Mouse (Mus musculus): Measurements from ENCODE around the gene Ecm1. TPM values are rescaled to one million over a fixed set of nuclear protein-coding genes. Genes with fewer than 3 reads are reported as not detected.
"Not testable (repeated sequence)": the region's sequence is repeated elsewhere in the genome, so short reads cannot be mapped to it uniquely, and the experiment has no call there.

The Ecm1 gene
- total and polyA plus RNA-seq, 2 experiments from 2014 or later = 22.9 to 55.8 TPM

DNA sequence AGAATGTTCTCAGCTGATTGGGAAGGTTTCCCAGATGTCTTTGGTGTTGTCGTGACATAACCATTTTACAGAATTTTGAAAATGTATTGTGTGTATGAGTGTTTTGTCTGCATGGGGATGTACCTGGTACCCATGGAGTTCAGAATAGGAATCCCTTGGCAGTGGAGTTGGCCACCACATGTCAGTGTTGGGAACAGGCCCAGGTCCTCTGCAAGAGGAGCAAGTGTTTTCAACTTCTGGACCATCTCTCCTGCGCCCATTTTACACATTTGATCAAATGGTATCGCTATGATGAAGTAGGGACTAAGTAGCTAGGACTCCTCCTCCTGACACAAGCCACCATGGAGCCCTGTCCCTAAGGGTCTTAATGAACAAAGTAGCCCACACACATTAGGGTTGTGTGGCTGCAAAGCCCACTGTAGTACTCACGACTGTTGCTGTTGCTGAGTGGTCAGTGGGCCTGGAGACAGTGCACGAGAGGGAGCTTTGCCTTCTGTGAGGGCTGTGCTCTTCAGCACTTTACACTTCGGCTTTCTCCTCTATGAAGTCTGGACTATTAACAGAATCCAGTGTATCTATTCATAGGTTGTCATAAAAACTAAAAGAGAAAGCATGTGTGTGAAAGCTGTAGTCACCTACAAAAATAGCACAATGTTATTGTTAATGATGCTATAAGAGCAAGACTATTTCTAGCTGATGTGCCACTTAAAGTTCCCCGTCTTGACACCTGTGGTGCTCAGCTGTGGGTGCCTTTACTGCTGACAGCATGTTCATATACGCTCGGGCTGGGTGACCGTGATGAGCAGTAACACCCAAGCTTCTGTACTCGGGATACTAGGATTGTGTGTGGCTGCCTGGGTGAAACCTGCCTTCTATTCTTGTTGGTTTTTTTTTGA is 44.3 kb downstream of the Ecm1 start:
- ATAC-seq (ENCODE audit: insufficient read depth, low read depth) (peak; percentile 61), DNase-seq (ENCODE audit: low spot score) (peak; percentile 80)
- Histone ChIP-seq H3K4me1 (ENCODE audit: control insufficient read depth, insufficient read depth) (peaks cover 50% of the 10 kb centered on the region), H3K4me2 (ENCODE audit: low read depth, low read length) (no peak overlapping the region), H3K27ac (ENCODE audit: low read depth) (peak overlapping the region; percentile 87), H3K4me3 (ENCODE audit: low read depth, low read length) (no peak overlapping the region), H3K9ac (replicated peaks; ENCODE audit: low read depth, low read length) (no peak overlapping the region), H3K9me3 (replicated peaks; ENCODE audit: control insufficient read depth, low read length) (no peaks in the 10 kb centered on the region), H3K27me3 (ENCODE audit: control insufficient read depth, insufficient read depth, low read length) (no peaks in the 10 kb centered on the region), H3K36me3 (replicated peaks; ENCODE audit: control insufficient read depth, insufficient read depth, low read length) (no peaks in the 10 kb centered on the region)
- WGBS = 46% methylated on average over 11 of the region's 11 CpGs
- TF ChIP-seq CTCF (IDR thresholded peaks at IDR 0.05; ENCODE audit: low read depth) (no peak), EP300 (IDR thresholded peaks at IDR 0.05; ENCODE audit: low read depth) (no peak)

DNA sequence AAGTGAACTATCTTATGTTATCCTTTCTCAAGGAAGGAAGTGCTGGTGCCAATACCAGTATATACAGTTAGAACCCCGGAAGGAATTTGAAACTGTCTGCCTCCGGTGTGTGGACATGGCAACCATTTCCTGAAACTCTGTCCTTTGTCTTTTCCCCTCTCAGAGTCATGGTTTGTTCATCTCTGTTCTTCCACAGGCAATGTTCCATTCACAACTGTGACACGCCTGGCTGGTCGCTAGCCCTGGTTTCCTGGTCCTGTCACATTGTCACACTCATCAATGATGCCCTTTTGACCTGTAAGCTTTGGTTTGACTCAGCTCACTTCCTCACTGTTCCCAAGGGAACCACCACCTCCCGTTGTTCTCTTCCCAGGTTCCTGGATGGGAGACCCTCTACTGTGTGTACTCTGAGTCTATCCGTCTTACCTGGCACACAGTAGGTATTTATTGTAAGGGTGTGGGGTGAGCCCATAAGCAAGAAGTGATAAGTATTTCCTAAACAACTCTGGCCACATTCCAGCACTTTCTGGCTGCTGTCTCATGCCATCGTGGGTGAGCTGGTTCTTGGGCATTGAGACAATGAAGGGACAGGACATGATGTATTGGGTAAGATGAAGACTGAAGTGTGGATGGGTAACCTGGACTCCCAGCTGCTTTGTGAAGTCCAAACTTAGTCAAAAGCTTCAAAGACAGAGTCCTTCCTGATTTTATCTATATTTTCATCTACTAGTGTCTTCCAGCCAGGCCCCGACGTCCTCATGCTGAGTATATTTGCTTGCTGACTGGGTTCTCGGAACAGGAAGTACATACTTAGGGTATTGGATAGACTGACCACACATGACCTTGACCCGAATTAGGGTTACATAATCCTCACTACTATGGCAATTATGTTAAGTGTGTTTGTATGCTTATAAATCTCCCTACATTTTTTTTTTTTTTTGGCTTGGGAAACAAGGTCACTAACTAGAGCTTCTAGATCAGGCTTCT is 45.3 kb downstream of the Ecm1 start:
- ATAC-seq (ENCODE audit: insufficient read depth, low read depth) (no peak), DNase-seq (ENCODE audit: low spot score) (no peak)
- Histone ChIP-seq H3K4me1 (ENCODE audit: control insufficient read depth, insufficient read depth) (peaks cover 49% of the 10 kb centered on the region), H3K36me3 (replicated peaks; ENCODE audit: control insufficient read depth, insufficient read depth, low read length) (no peaks in the 10 kb centered on the region), H3K4me2 (ENCODE audit: low read depth, low read length) (no peak overlapping the region), H3K9ac (replicated peaks; ENCODE audit: low read depth, low read length) (no peak overlapping the region), H3K4me3 (ENCODE audit: low read depth, low read length) (no peak overlapping the region), H3K27ac (ENCODE audit: low read depth) (peak overlapping the region; percentile 87), H3K27me3 (ENCODE audit: control insufficient read depth, insufficient read depth, low read length) (no peaks in the 10 kb centered on the region), H3K9me3 (replicated peaks; ENCODE audit: control insufficient read depth, low read length) (no peaks in the 10 kb centered on the region)
- no peak for TF ChIP-seq CTCF (IDR thresholded peaks at IDR 0.05; ENCODE audit: low read depth)
- no peak for TF ChIP-seq EP300 (IDR thresholded peaks at IDR 0.05; ENCODE audit: low read depth)
- 52% methylated on average over 11 of the region's 11 CpGs for WGBS

DNA sequence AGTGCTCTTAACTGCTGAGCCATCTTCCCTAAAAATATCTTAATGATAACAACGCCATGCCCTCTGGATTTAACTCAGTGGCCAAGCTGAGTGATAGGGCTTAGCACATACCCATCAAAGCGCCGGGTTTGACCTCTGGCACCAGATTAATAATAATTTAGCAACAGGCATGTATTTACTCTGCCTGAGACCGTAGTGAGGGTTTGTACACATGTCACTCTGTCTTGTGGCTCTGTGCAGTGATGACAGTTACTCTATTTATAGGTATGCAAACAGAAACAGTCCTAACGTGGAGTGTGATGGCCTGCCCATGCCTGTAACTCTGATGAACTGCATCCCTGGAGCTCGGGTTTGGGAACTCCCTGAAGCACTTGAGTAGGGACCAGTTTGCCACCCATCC is 46.7 kb downstream of the Ecm1 start:
- no peaks in the 10 kb centered on the region for H3K36me3 ChIP-seq (replicated peaks; ENCODE audit: control insufficient read depth, insufficient read depth, low read length)
- DNase-seq (ENCODE audit: low spot score) = peak; percentile 88
- TF ChIP-seq EP300 (IDR thresholded peaks at IDR 0.05; ENCODE audit: low read depth) (peak; percentile 88), CTCF (IDR thresholded peaks at IDR 0.05; ENCODE audit: low read depth) (no peak)
- H3K4me1 ChIP-seq (ENCODE audit: control insufficient read depth, insufficient read depth) = peaks cover 63% of the 10 kb centered on the region
- H3K9ac ChIP-seq (replicated peaks; ENCODE audit: low read depth, low read length) = no peak overlapping the region
- peak overlapping the region; percentile 87 for H3K27ac ChIP-seq (ENCODE audit: low read depth)
- H3K4me3 ChIP-seq (ENCODE audit: low read depth, low read length) = no peak overlapping the region
- peak; percentile 71 for ATAC-seq (ENCODE audit: insufficient read depth, low read depth)
- H3K4me2 ChIP-seq (ENCODE audit: low read depth, low read length) = no peak overlapping the region
- no peaks in the 10 kb centered on the region for H3K9me3 ChIP-seq (replicated peaks; ENCODE audit: control insufficient read depth, low read length)
- no peaks in the 10 kb centered on the region for H3K27me3 ChIP-seq (ENCODE audit: control insufficient read depth, insufficient read depth, low read length)
- 25% methylated on average over 6 of the region's 6 CpGs for WGBS

DNA sequence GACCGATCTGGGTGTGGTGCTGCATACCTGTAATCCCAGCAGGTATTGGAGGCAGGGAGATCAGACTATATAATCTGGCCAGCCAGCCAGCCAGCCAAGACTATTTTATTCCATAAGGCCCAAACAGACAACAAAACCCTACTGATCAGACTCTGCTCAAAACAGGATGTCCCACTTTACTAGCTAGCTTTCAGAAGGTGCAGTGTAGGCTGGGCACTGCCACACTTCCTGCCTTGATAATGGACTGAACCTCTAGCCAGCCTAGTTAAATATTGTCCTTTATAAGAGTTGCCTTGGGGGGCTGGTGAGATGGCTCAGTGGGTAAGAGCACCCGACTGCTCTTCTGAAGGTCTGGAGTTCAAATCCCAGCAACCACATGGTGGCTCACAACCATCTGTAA is 48.8 kb downstream of the Ecm1 start:
- not testable (repeated sequence) for H3K4me2 ChIP-seq (ENCODE audit: low read depth, low read length); ATAC-seq (ENCODE audit: insufficient read depth, low read depth); H3K36me3 ChIP-seq (replicated peaks; ENCODE audit: control insufficient read depth, insufficient read depth, low read length); H3K4me3 ChIP-seq (ENCODE audit: low read depth, low read length); DNase-seq (ENCODE audit: low spot score); H3K9me3 ChIP-seq (replicated peaks; ENCODE audit: control insufficient read depth, low read length); H3K9ac ChIP-seq (replicated peaks; ENCODE audit: low read depth, low read length); H3K27me3 ChIP-seq (ENCODE audit: control insufficient read depth, insufficient read depth, low read length)
- H3K27ac ChIP-seq (ENCODE audit: low read depth) = peak overlapping the region; percentile 96
- WGBS = 87% methylated on average over 2 of the region's 2 CpGs
- H3K4me1 ChIP-seq (ENCODE audit: control insufficient read depth, insufficient read depth) = peaks cover 65% of the 10 kb centered on the region

DNA sequence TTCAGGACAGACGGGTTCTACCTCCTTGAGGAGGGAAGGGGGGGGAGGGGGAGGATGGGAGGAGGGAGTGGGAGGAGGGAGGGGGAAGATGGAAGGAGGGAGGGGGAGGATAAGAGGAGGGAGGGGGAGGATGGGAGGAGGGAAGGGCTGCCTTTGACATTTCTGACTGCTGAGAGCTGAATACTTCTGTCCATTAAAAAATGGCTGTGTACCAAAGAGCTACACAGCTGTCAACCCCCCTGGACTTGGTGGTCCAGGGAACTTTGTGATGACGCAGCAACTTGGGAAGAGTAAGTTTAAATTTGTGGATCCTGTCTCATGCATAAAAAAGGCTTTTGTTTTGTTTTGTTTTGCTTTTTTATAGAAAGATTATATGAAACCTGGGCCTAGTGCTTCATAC is 49.4 kb downstream of the Ecm1 start:
- H3K9ac ChIP-seq (replicated peaks; ENCODE audit: low read depth, low read length) = no peak overlapping the region
- peaks cover 64% of the 10 kb centered on the region for H3K4me1 ChIP-seq (ENCODE audit: control insufficient read depth, insufficient read depth)
- DNase-seq (ENCODE audit: low spot score) (peak; percentile 68), ATAC-seq (ENCODE audit: insufficient read depth, low read depth) (no peak)
- no peaks in the 10 kb centered on the region for H3K9me3 ChIP-seq (replicated peaks; ENCODE audit: control insufficient read depth, low read length)
- TF ChIP-seq EP300 (IDR thresholded peaks at IDR 0.05; ENCODE audit: low read depth) = no peak; the same call in 1 of the 2 replicates
- no peak for TF ChIP-seq CTCF (IDR thresholded peaks at IDR 0.05; ENCODE audit: low read depth)
- H3K27me3 ChIP-seq (ENCODE audit: control insufficient read depth, insufficient read depth, low read length) = no peaks in the 10 kb centered on the region
- peak overlapping the region; percentile 5; the same call in 1 of the 2 replicates for H3K4me2 ChIP-seq (ENCODE audit: low read depth, low read length)
- H3K27ac ChIP-seq (ENCODE audit: low read depth) = peak overlapping the region; percentile 96
- no peak overlapping the region for H3K4me3 ChIP-seq (ENCODE audit: low read depth, low read length)
- H3K36me3 ChIP-seq (replicated peaks; ENCODE audit: control insufficient read depth, insufficient read depth, low read length) = no peaks in the 10 kb centered on the region
- WGBS = 18% methylated on average over 2 of the region's 2 CpGs

All from heart, postnatal 0 days (tissue).